Mouse (Mus musculus): ENCODE measurements at regions not wholly inside any gene's neighbourhood (a gene's known extent, or its start where the extent isn't known, plus 50 kb on each side); places are given as distances from the start of the nearest gene placed in this dataset.

GRCm38 (mm10) chr2:147980408-147980807 lies 66.4 kb downstream of the Foxa2 start:
- TF ChIP-seq CTCF (IDR thresholded peaks at IDR 0.05; ENCODE audit: low read depth) (no peak), EP300 (IDR thresholded peaks at IDR 0.05; ENCODE audit: low read depth) (no peak)

Measured in heart, postnatal 0 days (tissue).